ENCODE assay signal across 4 mouse cellular contexts in genomic region chr9:120012161-120012560, GRCm38 (mm10). TPM values are rescaled to one million over a fixed set of nuclear protein-coding genes. Genes with fewer than 3 reads are reported as not detected.
"Had no signal": no experiment of that assay in that cellular context is flagged by ENCODE, and none has a peak within 500 bp of the region (broad histone marks: within the 10 kb centered on the region; RNA-seq: fewer than 3 reads in every experiment).

No protein-coding gene starts in this region.

RNA-seq across cellular contexts. Expression of gene Xirp1, which starts 11.2 kb away (rescaled TPM):
- total RNA-seq: megakaryocyte, adult 5-6 weeks had no signal
- polyA plus RNA-seq: kidney, embryonic 14.5 days; midbrain, embryonic 12.5 days; midbrain, embryonic 16.5 days had no signal
